Mouse (Mus musculus) brain, embryonic 14.5 days (tissue): ENCODE measurements around the gene Cnrip1. TPM values are rescaled to one million over a fixed set of nuclear protein-coding genes. Genes with fewer than 3 reads are reported as not detected.
"Not testable (repeated sequence)": the region's sequence is repeated elsewhere in the genome, so short reads cannot be mapped to it uniquely, and the experiment has no call there.

Experiments
- DNase-seq: peaks from one replicate; pipeline ENCODE4 v3.0.0-alpha.2; 2011; ENCODE audit warnings: low read depth
- CTCF ChIP-seq: fragments of 200-500 bp; IDR thresholded peaks from 2 replicates; pipeline ENCODE4 v1.5.1; 2012; ENCODE audit warnings: inconsistent platforms, mild to moderate bottlenecking, moderate library complexity, borderline replicate concordance; ENCODE audit not compliant: insufficient read depth, insufficient read length; ENCODE audit errors: extremely low read depth
- POLR2A ChIP-seq: fragments of 200-500 bp; IDR thresholded peaks from 2 replicates; pipeline ENCODE4 v1.6.1; 2012; ENCODE audit warnings: mild to moderate bottlenecking, inconsistent platforms, borderline replicate concordance; ENCODE audit not compliant: poor library complexity, insufficient read depth, insufficient read length, severe bottlenecking; ENCODE audit errors: extremely low read depth
- polyA plus RNA-seq: library from polyadenylated mRNA; depleted of rRNA; stranded (reverse); fragments of >200 nt; gene quantifications from 2 replicates; pipeline ENCODE4 v1.2.3, GENCODE M21; 2012

Gene Cnrip1
- polyA plus RNA-seq, 1 experiment: 104 TPM

DNA sequence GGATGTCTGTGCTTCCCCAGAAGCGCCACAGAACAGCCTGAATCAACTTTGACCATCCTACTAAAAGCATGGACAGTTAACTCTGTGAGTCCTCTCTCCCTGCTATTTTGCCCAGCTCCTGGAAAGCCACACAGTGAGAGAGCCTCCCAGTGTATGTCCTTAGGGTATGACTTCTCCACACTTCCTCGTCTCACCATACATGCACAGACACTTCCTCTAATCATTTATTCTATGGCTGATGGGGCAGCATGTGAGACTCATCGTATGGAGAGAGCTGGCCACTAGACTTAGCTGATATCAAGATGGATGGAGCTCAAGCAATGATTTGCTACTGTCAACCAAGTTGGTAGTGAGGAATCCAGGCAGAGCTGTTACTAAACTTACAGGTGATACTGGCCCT lies 27.4 kb upstream of the Cnrip1 start:
- DNase-seq: no peak
- TF ChIP-seq CTCF (no peak), POLR2A (no peak)

DNA sequence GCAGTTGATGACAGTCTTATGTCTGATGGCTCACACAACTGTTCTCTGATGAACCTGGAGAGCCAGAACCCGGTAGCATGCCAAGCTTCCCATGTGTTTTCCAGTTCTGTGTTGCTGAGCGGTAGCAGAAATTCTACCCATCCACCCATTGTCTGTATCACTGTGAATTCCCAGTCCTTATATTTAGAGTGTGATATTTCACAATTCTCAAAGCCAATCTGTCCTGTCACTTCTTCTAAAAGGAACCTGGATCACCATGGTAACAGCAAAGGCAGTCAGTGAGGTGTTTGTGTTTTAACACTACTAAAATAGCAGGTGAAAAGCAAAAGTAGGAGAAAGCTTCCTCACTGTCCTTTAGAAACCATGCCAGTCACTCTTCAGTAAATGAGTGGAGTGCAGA lies 5.6 kb upstream of the Cnrip1 start:
- peak; percentile 7 for DNase-seq
- no peak for TF ChIP-seq POLR2A
- no peak for TF ChIP-seq CTCF

DNA sequence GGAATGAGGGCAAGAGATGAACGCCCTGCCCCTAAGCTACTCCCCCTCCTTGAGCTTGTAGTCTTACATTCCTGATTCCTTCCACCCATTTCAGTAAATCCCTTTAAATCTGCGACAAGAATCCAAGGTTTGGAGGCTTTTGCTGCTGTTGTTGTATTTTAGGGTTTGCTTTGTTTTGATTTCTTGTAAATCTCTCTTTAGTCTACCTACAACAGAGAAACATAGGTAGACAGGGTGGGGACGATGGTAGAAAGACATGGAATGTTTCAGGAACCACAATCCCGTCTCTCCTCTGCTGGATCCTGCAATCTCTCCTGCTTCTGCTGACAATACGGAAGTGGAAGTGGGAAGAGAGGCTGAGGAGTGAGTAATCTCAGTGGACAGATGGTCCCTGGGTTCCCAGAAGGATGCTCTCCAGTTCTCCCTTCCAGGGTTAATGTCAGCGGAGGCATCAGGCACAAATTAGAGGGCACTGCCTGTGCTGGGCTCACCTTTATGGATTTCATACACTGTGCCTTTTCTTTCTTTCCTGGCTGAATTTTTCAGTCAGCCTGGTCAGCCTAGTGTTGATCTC lies 1.2 kb downstream of the Cnrip1 start:
- peak; percentile 62 for DNase-seq
- TF ChIP-seq POLR2A (no peak), CTCF (no peak)

DNA sequence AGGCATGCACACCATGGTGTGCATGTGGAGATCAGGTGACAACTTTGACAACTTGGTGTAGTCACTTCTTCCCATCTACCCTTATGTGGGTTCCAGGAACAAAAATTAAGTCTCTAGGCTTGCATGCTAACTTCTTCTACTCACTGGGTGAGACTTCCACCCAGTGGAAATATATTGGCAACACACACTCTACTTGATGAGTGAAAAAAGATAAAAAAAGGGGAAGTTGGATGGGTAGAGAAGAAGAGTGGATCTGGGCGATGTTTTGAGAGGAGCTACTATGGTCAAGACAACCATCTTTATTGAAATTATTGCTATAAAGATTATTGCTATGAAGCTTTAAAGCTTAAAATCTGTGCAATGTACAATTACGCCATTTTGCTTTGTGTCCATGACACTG lies 18.0 kb downstream of the Cnrip1 start:
- DNase-seq: not testable (repeated sequence)

DNA sequence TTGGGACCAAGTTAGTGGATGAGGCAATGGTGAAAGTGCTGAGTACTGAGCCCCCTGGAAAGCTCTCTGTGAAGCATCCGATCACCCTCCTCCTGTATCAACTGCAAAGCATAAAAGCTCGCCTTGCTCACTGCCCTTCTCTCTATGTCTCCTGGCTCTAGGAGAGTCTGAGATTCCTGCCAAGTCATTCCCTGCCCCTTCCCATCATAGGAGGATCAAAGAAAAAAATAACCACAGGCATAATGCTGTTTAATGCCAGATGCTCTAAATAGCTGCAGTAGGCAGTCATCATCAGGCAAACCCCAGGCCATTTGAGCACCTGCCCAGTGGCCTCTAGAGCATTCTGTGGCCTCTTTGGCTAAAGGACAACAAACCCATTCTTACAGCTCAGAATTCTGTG lies 24.3 kb downstream of the Cnrip1 start:
- DNase-seq: no peak
- no peak for TF ChIP-seq POLR2A
- TF ChIP-seq CTCF: no peak

DNA sequence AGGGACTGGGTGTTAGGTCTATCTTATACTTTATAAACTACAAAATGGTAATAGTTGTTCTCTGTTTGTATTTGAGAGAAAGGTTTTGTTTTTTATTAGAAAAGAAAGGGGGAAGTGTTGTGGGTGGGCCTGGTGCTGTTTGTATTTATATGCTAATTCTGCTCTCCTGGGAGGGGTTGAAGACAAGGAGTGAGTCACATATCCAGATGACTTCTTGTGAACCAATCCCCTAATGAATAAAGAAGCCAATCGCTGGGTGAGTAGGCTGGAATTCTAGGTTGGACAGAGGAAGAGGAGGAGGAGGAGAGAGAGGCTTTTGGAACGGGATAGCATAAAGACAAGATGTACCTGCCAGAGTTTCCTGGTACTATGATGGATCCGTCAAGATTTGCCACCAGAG lies 30.7 kb downstream of the Cnrip1 start:
- TF ChIP-seq POLR2A (no peak), CTCF (no peak)
- no peak for DNase-seq

DNA sequence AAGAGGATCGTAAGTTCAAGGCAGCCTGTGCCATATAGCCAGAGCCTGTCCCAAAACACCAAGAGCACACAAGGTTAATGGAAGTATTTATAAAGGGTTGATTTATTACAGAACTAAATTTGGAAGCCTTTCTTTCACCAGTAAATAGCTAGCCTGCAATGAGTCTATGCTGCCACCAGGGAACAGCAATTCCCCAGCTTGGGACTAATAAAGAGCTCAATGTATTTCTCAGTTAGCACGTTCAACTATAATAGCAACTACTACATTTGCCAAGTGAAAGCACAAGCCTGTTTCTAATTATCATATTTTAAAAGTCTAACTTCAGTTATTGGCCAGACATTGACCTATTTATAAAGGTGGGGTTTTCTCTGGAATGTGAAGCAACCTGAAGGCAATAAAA lies 31.6 kb downstream of the Cnrip1 start:
- TF ChIP-seq CTCF (peak; percentile 56; the same call in 1 of the 2 replicates), POLR2A (no peak)
- peak; percentile 63 for DNase-seq

DNA sequence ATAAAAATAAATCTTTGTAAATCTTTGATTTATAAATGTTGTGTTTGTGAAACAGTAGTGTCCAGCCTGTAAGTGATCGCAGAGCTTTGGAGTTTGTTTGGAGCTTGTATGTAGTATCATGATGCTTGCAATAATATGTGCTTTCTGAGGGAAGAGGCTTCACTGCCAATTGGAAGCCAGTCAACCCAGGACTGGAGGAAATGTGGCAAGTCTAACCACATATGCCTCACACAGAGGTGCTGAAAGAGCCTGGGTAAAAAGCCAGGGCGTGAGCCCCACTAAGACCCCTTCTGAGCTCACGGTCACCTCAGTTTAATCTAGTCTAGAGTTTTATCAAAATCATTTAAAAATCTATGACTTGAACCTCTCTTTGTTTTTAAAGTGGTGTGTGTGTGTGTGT lies 32.1 kb downstream of the Cnrip1 start:
- DNase-seq: no peak
- no peak for TF ChIP-seq POLR2A
- no peak for TF ChIP-seq CTCF

DNA sequence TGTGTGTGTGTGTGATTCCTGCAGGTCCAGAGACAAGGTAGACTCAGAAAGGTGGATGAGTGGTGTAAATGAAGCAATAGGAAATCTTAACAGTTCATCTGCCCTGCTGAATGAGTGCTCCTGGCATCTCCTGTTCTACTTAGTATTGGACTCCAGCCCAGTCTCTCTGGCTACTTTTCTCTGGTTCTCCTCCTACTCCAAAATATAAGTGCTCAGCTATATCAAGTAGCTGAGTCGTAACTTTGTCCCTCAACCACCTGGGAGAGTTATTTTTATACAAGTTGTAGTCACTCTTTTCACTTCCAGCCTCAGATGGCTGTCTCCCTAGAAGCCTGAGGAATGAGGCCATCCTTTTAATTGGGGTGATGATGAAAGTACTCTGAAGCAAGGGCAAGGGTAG lies 32.5 kb downstream of the Cnrip1 start:
- TF ChIP-seq CTCF (no peak), POLR2A (no peak)
- DNase-seq: no peak

DNA sequence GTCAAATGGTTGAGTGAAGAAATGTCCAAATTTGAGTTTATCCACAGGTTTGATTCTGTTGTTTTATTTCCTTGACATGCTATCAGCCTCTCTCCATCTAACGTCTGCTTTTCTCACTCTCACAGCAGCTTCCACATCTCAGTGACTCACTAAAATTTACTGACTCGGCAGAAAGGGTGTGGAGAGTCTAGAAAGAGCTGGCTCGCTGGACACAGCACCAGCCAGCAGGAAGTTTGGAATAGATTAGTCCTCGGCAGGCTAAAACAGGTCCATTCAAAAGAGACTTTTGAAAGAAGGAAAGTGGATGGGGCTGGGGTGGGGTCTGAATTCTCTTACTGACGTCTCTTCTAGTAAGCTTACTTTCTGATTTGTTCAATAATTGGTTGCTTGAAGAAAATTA lies 34.7 kb downstream of the Cnrip1 start:
- no peak for TF ChIP-seq POLR2A
- no peak for TF ChIP-seq CTCF
- peak; percentile 8 for DNase-seq

DNA sequence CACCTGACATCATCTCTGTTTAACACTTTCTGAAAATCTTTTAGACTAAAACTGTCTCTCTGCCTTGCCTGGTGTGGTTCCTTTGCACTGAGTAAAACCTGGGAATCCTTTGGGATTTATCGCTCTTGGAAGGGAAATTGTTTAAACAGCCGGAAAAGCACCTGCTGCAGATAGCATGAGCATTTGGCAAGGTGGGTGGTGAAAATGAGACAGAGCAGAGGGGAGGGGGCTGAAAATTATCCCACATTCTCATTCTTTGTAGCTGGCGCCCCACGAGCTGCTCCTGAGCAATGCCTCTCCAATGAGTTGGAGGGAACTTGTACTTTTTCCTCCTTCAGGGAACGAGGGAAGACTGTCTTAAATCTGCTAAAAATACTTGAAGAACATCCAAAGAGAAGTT lies 55.5 kb downstream of the Cnrip1 start:
- TF ChIP-seq POLR2A (no peak), CTCF (no peak)

DNA sequence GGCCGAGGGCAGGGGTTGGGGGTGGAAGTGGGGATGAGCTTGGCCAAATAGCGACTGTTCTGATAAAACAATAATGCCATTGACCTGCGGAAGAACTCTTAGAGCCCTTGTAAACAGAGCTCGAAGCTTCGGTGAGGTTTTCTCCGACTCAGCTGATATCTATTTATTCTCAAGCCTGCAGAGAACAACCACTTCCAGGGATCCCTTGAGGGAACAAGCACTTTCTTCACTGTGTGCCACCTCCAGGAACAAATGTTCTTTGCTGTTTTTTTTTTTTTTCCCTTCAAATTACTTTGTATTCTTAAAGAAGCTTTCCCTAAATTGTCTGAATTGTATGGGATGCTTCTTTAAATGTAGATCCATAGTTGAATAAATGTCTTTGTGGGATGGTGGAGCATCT lies 56.0 kb downstream of the Cnrip1 start:
- no peak for DNase-seq
- TF ChIP-seq POLR2A (no peak), CTCF (no peak)

More for the DNA sequence above, 55.5 kb downstream of the Cnrip1 start:
- no peak for DNase-seq
